Mouse (Mus musculus) c-Kit-positive CD71-negative TER-119-negative erythroid progenitor cells, embryonic 14.5 days (primary cell): Measurements from ENCODE around the gene Baz2b.
"Not testable (repeated sequence)": the region's sequence is repeated elsewhere in the genome, so short reads cannot be mapped to it uniquely, and the experiment has no call there.

Experiments
- DNase-seq: peaks from one replicate; pipeline ENCODE4 v3.0.0-alpha.2; 2013; ENCODE audit warnings: low read depth

Gene Baz2b

DNA sequence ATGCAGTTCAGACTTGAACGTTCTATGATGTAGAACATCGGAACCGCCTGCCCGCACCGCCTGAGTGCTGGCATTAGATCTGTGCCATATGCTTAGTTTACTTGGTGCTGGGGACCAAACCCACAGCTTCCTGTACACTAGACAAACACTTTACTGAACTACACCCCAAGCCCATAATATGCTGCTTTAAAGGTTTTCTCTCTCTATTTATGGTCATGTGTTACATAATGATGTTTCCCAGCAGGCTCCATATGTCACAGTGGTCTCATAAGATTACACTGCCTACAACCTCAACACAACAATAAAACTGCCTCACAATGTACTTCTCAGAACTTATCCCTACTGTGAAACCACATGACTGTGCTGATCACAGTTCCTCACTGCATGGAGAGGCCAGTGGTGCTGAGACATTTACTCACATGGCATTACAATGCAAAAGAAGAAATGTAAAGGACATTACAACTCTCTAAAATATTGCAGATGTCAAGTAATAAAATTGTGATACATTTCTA, 9.5 kb downstream of the Baz2b start:
- DNase-seq, result no peak

DNA sequence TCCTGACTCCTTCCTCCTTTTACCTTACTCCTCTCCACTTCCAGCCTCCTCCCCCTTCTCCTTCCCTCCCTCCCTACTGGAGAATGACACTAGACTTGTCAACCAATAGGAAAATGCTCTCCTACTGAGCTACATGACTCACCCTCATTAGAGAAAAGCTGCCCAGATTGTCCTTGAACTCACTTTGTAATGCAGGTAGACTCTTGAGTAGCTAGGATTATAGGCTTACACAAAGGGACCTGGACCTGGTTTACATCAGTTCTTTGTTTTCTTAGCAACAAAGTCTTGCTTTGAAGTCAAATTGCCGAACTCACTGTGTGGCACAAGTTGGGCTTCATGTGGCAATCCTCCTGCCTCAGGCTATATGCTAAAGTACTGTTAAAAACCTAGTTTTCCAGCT, 12.8 kb downstream of the Baz2b start:
- DNase-seq, result no peak

DNA sequence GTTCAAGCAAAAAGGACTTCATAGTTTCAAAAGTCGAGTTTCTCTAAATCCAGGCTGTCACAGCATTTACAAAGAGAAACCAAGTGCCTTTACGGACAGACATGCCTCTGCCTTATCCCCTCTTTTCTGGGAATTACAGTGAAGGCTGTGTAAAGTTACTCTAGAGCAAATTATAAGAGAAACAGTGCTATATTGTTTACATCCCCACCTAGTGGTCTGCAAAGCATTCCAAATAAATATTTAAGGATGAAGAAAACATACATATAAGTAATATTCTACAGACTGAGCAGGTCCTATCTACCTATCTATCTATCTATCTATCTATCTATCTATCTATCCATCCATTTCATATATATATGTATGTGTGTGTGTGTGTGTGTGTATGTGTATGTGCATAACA, 27.9 kb downstream of the Baz2b start:
- no peak for DNase-seq

DNA sequence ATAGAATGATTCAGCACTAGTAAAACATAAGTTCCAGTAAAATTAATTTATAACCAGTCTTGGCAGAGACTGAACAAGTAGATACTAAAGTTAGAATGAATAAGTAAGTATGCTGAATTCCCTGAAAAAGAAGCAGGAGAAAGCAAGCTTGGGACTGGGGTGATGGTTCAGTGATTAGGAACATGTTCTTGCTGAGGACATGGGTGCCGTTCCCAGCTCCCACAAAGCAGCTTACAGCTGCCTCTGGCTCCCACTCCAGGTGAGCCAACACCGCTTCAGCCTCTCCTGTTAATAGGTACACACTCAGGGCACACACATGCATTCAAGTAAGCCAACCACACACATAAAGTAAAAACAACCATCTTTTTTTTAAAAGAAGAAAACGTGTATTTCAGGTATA, 32.1 kb downstream of the Baz2b start:
- no peak for DNase-seq

DNA sequence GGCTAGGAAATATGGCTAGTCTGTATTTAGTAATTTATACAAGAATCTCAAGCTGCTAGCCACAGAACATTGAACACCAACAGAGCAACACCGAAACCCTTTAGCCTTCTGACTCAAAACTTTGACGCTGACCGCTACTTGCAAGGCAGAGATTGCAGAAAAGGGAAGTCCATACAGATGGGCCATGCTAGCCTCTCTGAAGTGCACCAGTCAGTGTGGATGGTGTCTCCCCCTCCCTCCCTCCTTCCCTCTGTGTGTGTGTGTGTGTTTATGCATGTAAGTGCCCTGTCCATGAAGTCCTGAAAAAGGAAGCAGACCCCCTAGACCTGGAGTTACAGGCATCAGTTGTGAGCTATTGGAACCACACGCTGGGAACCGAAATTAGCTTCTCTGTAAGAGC, 33.6 kb downstream of the Baz2b start:
- peak; percentile 32 for DNase-seq

DNA sequence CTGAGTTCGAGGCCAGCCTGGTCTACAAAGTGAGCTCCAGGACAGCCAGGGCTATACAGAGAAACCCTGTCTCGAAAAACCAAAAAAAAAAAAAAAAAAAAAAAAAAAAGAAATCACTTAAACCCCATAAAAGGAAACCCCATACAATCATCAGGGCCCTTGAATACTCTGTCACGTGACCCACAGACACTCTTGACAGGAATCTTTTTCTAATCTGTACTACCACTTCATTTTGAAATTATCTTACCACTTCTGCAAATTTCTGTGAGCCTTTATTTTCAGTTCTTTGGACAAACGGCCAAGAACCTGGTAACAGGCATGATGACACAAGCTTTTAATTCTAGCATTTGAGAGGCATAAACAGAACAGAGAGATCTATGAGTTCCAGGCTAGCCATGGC, 34.6 kb downstream of the Baz2b start:
- DNase-seq, result no peak

DNA sequence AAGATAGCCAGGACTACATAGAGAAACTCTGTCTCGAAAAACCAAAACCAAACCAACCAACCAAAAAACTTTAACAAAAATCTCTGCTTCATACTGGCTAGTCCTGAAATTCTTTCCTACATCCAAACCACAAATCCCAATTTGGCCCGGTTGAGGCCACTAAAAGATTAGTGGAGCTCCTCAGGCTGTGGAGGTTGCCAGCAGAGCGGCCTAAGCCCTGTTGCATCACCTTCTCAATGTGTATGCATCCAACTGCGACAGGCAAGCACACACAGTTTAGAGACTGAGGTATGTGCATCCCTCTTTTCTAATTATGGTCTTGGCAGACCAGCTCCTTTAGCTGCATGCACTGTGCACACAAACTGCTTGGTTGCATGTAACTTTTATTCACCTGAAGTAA, 36.0 kb downstream of the Baz2b start:
- DNase-seq, result no peak

DNA sequence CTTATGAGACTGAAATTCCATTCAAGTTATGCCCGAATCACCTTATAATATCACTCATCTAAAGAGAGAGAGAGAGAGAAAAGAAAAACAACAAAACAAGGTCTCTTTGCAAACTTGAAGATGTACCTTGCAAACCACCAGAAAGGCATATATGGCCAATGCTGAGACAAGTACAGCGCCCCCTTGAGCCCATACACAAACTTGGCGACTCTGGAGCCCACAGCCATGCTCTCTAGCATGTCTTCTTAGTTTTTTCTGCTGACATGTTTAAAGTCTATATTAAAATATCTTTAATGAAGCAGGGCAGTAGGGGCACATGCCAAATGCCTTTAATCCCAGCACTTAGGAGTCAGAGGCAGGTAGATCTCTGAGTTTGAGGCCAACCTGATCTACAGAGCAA, 36.4 kb downstream of the Baz2b start:
- no peak for DNase-seq

DNA sequence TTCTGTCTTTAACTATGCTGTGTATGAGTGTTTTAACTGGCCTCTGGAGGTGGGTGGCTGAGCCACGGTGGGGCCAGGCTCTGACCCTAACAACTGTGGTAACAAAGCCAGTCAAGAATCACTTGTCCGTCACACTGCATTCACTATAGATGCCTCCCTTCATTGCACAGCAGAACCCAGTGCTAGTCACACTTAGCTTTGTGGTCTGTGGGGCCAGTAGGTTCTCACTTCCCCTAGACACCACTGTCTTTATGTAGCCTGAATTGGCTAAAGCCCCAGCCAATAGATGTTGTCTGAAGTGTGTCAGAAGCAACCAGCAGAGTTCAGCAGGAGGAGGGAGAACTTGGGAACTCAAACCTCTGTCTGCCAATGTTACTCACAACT, 37.1 kb downstream of the Baz2b start:
- DNase-seq, result peak; percentile 51

DNA sequence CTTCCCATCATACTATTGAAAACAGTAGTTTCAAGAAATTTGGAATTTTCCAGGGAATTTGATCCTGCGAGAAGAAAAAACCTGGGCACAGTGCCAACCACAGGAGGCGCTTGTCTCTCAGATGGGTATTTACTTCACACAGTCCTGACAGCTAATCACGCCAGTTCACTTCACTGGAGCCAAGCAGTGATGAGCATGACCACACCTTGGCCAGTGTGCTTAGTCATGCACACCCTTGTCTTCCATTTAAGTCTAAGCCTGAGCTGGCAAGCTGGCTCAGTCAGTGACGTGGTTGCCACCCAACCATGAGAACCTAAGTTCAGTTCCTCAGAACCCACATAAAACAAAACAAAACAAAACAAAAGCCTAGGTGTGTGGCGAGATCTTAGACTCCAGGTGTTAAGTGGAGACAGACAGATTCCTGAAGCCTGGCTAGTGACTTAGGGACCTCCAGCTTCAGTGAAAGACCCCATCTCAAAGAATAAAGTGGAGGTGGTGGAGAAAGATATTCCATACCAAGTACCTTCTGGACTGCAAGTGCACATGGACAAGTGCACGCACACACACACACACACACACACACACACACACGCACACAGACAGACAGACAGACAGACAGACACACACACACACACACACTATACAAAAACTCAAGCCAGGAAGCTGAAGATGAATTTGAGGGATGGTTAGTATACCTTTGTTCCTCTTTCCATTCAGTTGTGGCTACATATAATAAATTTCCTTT, 37.7 kb downstream of the Baz2b start:
- DNase-seq, result no peak

DNA sequence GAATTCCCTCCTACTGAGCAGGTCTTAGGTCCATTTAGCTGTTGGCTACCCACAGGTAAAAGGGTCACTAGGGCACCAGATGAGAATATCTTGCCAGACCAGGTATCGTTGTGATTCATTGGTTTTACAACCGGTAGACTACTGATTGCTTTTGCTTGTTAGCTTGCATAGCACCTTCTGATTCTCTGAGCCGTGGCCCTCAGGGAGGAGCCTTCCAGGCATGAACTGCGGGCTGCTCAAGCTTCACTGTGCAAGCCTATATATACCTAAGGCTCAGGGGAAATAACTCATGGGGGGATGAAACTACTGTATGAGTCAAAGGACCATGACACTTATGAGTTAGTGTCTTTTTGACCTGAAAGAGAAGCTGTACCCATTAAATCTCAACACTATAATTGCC, 42.8 kb downstream of the Baz2b start:
- DNase-seq, result no peak

DNA sequence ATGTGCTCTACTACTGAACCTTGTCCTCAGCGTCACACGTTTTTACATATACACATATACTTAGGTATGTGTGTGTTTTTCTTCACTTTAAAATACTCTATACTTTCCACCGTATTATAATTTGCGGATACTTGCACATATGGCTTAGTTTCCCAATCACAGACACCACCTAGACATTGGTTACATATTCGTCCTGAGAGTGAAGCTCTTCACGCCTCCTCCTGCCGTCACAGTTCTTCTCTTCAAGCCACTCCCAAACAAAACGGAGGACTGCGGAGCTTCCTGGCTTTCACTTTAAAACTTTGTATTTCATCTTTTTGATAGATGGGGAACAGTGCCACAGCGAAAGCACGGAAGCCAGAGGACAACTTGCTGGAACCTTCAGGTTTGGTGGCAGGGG, 44.0 kb downstream of the Baz2b start:
- DNase-seq, result no peak

DNA sequence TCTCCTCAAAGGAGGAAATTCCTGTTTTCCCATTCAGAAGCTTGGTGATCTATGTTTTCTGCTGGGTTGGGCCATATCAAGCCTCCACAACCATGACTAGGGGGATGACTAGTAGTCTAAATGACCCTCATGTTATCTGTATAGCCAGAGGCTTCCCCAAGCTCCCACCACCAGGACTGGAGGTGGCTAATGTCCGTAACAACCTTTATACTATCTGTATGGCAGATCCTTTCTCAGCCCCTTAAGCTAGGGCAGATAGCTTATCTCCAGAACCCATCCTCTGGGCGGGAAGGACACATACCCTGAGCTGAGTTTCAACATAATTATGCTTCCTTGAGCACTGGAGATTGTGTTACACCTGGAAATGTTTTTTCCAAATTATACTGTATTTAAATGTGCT, 45.9 kb downstream of the Baz2b start:
- no peak for DNase-seq

DNA sequence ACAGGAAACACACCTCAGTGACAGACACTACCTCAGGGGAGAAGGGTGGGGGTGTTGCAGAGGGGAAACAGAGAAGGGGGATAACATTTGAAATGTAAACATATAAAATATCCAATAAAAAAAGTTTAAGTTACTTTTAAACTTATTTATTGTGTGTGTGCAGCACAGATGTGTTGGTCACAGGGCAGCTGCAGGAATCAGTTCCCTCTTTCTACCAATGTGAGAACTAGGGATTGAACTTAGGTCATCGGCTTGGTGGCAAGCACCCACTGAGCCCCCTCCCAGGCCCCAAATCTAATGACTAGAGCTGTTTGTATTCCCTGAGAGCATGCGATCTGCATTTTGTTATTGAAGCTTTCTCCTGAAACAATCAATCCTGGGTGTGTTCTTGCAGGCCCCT, 57.2 kb downstream of the Baz2b start:
- DNase-seq, result no peak

DNA sequence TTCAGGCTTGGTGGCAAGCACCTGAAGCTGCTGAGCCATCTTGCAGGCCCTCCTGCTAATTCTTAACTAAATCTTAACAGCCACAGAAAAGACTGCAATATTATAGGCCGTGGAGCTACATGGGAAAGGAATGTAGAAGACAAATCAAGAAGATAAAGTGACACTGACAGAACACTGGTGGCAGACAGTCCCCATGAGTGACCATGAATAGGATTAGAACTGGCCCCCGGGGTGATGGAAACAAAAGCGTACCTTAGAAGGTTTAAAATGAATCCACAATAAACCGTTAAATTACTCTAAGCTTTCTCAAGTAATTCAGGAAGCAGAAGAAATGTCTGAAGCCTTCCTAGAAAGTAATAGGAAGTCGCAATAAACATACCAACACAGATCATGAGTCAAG, 61.0 kb downstream of the Baz2b start:
- no peak for DNase-seq

DNA sequence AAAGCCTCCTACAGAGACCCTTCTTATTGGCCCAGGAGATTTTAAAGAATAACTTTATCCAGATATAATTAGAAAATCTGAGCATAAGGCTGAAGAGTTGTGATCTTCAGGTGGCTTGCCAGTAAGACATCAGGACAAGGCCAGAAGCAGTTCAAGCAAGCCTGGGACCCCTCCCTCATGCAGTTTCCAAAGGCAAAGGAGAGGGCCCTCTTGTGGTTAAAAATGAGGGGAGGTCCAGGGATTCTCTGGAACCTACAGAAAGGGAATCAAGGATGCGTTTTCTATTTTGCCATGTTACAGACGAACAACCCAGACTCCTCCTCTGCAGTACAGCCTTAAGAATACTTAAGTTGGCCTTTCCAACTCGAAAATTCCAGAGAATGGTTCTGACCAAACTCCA, 62.2 kb downstream of the Baz2b start:
- no peak for DNase-seq

DNA sequence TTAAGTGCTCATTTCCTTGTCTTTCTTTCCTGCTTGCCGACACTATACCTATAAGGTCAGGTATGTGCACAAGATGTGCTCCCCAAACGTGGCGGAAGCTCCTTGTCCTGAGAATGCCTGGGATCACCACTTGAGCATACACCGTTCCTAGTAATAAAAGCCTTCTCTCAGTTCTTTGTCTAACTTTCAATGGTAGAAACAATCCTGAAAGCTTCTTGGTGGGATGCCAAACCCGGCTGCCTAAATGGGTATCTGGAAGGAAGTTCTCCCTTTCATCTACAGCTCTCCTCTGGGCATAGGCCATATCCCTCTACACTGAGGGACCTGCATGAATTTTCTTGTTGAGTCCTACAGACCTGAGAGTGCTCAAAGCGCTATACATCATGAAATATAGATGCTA, 63.9 kb downstream of the Baz2b start:
- DNase-seq, result no peak

DNA sequence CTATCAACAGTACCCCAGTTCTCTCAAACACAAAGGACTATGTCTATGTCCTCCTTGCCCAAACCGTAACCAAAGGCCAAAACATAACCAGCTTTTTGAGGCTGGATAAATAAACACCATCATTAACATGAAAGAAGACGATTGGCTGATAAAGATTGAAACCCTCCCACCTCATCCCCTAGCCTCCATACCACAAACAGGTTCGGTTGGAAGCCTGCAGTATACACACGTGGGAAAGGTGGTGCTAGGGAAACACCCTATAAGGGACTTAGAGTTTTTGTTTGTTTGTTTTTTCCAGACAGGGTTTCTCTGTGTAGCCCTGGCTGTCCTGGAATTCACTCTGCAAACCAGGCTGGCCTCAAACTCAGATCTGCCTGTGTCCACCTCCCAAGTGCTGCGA, 66.3 kb downstream of the Baz2b start:
- DNase-seq, result no peak

DNA sequence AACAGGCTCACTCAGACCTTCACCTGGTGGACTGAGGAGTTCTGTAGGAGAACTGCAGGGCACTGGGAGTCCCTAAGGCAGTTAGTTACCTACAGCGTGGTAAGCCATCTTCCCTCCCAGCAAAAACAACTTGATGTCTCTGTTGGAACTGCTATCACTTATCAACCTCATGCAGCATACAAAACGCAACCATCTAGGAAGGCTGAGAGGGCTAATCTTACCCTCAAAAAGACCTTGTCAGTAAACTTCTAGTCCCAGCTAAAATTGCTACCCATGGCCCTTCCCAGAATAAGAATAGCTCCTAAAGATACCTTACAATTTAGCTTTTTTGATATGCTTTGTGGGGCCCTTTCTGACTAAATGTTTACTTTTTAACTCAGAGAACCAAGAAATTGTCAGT, 67.4 kb downstream of the Baz2b start:
- DNase-seq, result no peak

DNA sequence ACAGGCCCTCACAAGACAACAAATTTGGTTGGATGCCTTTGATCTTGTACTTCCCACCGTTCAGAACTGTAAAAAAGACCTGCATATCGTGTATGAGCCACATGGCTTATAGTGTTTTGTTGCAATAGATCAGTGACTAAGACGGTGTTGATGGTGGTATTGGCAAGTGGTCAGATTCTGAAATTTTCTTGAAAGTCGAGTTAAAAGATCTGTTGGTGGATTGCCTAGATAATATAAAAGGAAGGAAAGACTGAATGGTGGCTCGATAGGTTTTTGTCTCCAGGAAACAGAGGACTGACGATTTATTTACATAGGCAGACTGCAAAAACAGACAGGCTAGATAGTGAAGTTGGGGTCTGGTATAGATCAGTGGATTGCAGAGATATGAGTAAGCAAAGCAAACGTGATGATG, 70.9 kb downstream of the Baz2b start:
- DNase-seq, result no peak

DNA sequence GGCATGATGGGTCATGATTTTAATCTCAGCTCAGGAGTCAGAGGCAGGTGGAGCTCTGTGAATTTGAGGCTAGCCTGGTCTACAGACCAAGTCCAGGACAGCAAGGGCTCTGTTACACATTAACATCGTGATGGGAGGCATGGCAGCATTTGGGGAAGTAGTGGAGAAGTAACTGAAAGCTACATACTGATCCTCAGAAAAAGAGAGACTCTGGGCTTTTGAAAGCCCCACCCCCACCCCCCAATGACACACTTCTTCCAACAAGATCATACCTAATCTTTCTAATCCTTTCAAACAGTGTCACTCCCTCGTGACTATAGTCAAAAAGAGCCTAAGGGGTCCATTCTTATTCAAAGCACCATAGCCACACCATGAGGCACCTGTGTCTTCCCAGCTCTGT, 73.8 kb downstream of the Baz2b start:
- DNase-seq, result no peak

DNA sequence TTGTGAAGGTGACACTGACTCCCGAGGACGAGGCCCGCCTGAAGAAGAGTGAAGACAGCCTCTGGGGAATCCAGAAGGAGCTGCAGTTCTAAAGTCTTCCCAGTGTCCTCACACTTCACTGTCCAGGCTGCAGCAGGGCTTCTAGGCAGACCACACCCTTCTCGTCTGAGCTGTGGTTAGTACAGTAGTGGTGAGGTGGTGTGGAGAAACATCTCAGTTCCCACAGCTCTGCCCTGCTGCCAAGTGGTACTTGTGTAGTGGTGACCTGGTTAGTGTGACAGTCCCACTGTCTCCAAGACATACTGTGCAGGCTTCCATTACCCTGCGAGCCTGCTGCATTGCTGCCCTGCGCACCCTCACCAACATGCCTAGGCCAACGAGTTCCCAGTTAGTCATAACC, 74.7 kb downstream of the Baz2b start:
- DNase-seq, result not testable (repeated sequence)

DNA sequence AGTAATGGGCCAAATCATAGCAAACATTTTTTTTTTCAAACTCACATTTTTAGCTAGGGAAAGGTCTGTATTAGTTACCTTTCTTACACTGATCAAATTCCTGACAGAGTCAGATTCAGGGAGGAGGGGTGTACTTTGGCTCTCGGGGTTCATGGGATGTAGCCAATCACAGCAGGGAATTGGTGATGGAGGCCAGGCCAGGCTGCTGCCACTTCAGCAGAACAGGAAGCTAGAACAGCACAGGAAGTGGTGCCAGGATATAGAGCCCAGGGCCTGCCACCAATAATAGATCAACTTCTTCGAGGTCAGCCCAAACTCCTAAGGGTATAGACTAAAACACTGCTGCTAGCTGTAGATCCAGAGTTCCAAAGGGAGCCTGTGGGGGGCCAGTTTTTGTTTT, 76.6 kb downstream of the Baz2b start:
- no peak for DNase-seq

DNA sequence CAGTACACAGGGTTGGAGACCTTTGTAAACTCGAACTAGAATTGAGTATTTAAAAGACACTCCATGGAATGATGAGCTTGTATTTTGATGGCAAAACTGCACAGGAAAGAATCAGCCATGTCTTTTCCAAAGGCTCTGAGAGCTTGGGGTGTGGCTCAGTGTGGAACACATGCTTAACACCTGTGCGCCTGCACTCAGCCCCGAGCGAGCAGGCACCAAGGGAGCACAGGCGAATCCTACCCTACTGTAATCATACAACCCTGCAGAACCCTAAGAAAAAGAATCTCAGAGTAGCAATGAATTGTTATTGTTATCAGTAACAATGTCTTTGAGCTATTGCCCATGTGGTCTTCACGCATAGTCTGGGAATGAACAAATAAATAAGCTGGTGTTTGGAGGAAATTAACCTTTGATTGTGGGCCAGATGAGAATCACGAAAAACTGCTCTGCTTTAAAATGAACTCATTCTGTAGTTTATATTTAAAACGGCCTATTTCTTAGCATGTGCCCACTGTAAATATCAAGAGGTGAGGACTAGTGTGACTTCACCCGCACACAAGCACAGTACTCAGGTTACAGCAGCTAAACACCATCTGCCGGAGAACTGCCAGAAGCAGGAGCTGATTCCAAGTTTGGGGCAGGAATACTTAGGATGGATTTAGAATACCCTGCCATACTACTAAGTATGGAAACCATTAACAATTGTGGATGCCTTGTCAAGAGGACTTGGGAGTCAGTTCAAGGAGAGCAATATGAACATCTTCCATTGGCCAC, 77.2 kb downstream of the Baz2b start:
- no peak for DNase-seq
